Mouse (Mus musculus) cortical plate, adult 2 months (tissue): ENCODE results near the gene Bdp1.

Experiments used
- CTCF ChIP-seq: fragments of 200-500 bp; IDR thresholded peaks from 2 replicates; pipeline ENCODE4 v1.5.1; 2011; ENCODE audit warnings: mild to moderate bottlenecking, control low read depth, low read length; ENCODE audit not compliant: insufficient read depth; ENCODE audit errors: extremely low read depth
- POLR2A ChIP-seq: fragments of 200-500 bp; IDR thresholded peaks from 2 replicates; pipeline ENCODE4 v1.6.1; 2011; ENCODE audit warnings: mild to moderate bottlenecking, low read length, control low read depth; ENCODE audit not compliant: insufficient read depth; ENCODE audit errors: extremely low read depth

GRCm38 (mm10) chr13:100063936-100064335 lies 39.9 kb downstream of the Bdp1 start:
- TF ChIP-seq CTCF (no peak), POLR2A (no peak)
